Mouse (Mus musculus): ENCODE data around the gene Elovl1. TPM values are rescaled to one million over a fixed set of nuclear protein-coding genes. Genes with fewer than 3 reads are reported as not detected.
A peak's percentile ranks its signal among the peaks of the same experiment; 100 is the strongest.

Elovl1 gene
- total and polyA plus RNA-seq, 3 experiments = 45.9 to 110 (median 61.1) TPM

DNA sequence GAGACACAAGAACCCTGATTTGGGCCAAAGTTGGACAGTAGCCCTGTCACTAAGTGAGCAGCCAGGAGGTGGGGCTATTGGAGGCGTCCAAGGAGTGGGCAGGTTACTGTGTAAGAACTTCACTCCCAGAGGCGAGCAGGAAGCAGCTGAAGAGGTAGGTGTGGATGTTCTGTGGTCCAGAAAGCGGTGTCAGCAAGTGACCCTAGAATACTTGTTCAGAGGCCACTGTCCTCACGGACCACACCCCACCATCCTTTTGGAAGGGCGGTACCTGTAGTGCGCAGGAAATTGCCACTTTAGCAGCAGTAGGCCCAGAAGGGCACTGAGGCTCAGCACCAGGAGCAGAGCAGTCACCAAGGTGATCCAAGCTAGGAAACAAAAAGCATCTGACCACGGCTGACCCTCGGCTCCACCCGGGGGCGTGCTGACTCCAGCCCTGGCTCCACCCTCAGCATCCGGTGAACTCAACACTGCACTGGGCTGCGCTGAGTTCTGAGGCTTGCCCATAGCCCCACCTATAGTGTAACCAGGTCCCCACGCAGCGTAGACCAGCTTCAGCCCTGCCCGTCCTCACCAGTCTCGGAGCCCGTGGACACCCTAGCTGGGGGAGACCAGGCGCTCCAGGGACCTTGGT lies 18.0 kb downstream of the Elovl1 start:
- Histone ChIP-seq H3K27ac (ENCODE audit: insufficient read depth, low read depth) (no peak overlapping the region), H3K4me2 (ENCODE audit: insufficient read depth, low read depth, poor library complexity, severe bottlenecking) (no peak overlapping the region), H3K36me3 (replicated peaks in 1 of 2; ENCODE audit: control insufficient read depth in 1 of 2, insufficient read depth in 1 of 2, low read length in 1 of 2) (no peaks in the 10 kb centered on the region), H3K9ac (ENCODE audit: insufficient read depth, low read depth) (no peak overlapping the region), H3K4me3 (replicated peaks in 1 of 3; ENCODE audit: low read depth in 2 of 3, low read length in 2 of 3, poor library complexity in 1 of 3) (no peak overlapping the region), H3K27me3 (replicated peaks) (peaks cover 76% of the 10 kb centered on the region), H3K4me1 (ENCODE audit: control insufficient read depth in 1 of 2, insufficient read depth in 2 of 2) (peaks cover 0 to 6% of the 10 kb centered on the region in 2 experiments; a peak in 1 of 4 replicates), H3K79me2 (replicated peaks; ENCODE audit: control insufficient read depth, extremely low read depth, insufficient read depth, poor library complexity, severe bottlenecking) (no peaks in the 10 kb centered on the region), H3K9me3 (replicated peaks; ENCODE audit: low read length) (no peaks in the 10 kb centered on the region)
- dilution Hi-C loops (cut with MboI; ENCODE audit: extremely low pct_ligation_motif_present, extremely low pct_unique_long_range_greater_than_20kb, low sequenced_read_pairs) (no loop called here), in situ Hi-C loops (cut with MboI; ENCODE audit: low pct_ligation_motif_present, low pct_unique_long_range_greater_than_20kb, low sequenced_read_pairs) (no loop called here)
- no peak for DNase-seq (ENCODE audit: extremely low read depth)
- TF ChIP-seq MYC (IDR thresholded peaks at IDR 0.05; ENCODE audit: low read depth, low read length) (no peak), CTCF (conservative IDR thresholded peaks at IDR 0.05 in 1 of 2, IDR thresholded peaks at IDR 0.05 in 1 of 2; ENCODE audit: low read depth in 2 of 2, low read length in 2 of 2) (peak in 1 of 2 experiments; percentile 42; a peak in 2 of 4 replicates), RAD21 (IDR thresholded peaks at IDR 0.05; ENCODE audit: low read depth, low read length) (peak; percentile 13), SMC3 (IDR thresholded peaks at IDR 0.05; ENCODE audit: low read depth, low read length) (peak; percentile 31), BHLHE40 (IDR thresholded peaks at IDR 0.05; ENCODE audit: low read depth, low read length) (no peak), UBTF (IDR thresholded peaks at IDR 0.05; ENCODE audit: low read depth, low read length) (no peak), POLR2A (IDR thresholded peaks at IDR 0.05; ENCODE audit: low read depth, low read length) (no peak), NRF1 (IDR thresholded peaks at IDR 0.05; ENCODE audit: low read depth, low read length) (no peak), ETS1 (conservative IDR thresholded peaks at IDR 0.05; ENCODE audit: low read depth, low read length) (no peak), NELFE (IDR thresholded peaks at IDR 0.05; ENCODE audit: low read depth, low read length) (no peak), POLR2AphosphoS2 (IDR thresholded peaks at IDR 0.05; ENCODE audit: low read depth, low read length) (no peak), ZMIZ1 (IDR thresholded peaks at IDR 0.05; ENCODE audit: low read depth, low read length) (no peak)

DNA sequence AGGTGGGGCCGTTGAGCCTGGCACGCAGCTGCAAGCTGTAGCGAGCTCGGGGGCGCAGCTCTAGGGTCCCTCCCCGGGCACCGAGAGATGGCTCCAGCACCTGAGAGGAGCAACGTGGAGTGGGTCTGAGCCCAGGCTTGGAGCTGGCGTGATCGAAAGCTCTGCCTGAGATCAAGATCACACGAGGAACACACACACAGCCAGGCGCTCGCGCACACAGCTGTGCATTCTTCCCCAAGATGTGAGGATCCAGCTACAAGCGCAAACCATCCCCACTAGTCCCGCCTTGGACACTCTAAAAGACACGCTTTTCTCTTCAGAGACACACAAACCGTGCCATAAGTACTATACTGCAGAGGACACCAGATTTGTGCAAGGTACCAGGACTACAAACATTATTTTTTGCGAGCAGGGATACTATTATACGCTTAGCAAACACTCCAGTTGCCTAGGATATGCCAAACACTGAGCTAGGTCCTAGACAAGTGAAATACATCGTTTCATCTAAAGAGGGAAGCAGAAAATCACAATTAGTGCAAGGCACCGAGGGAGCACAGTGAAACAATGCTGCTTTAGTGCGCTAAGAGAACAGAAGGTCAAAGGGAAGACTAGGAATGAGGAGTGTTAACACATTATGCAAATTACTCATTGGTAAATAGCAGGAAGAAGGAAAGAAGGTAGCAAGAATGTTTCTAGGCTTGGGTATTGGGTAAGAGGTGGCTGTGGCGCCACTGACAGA lies 18.7 kb downstream of the Elovl1 start:
- dilution Hi-C loops (cut with MboI; ENCODE audit: extremely low pct_ligation_motif_present, extremely low pct_unique_long_range_greater_than_20kb, low sequenced_read_pairs) = no loop called here

More for the DNA sequence above, 18.7 kb downstream of the Elovl1 start:
- no peak overlapping the region for H3K27ac ChIP-seq (ENCODE audit: insufficient read depth, low read depth)
- no peaks in the 10 kb centered on the region for H3K36me3 ChIP-seq (replicated peaks in 1 of 2; ENCODE audit: control insufficient read depth in 1 of 2, insufficient read depth in 1 of 2, low read length in 1 of 2)
- TF ChIP-seq UBTF (IDR thresholded peaks at IDR 0.05; ENCODE audit: low read depth, low read length) (no peak), HCFC1 (IDR thresholded peaks at IDR 0.05; ENCODE audit: low read depth, low read length) (no peak), IRF4 (IDR thresholded peaks at IDR 0.05; ENCODE audit: low read depth, low read length) (no peak), MAZ (IDR thresholded peaks at IDR 0.05; ENCODE audit: low read depth, low read length) (no peak), ELF1 (IDR thresholded peaks at IDR 0.05; ENCODE audit: low read depth, low read length) (no peak), TCF12 (IDR thresholded peaks at IDR 0.05; ENCODE audit: low read depth, low read length) (no peak), MYC (IDR thresholded peaks at IDR 0.05; ENCODE audit: low read depth, low read length) (no peak), BHLHE40 (IDR thresholded peaks at IDR 0.05; ENCODE audit: low read depth, low read length) (no peak), CHD1 (IDR thresholded peaks at IDR 0.05; ENCODE audit: low read depth, low read length) (no peak), KAT2A (IDR thresholded peaks at IDR 0.05; ENCODE audit: insufficient replicate concordance, low read length) (no peak), NELFE (IDR thresholded peaks at IDR 0.05; ENCODE audit: low read depth, low read length) (no peak), CTCF (conservative IDR thresholded peaks at IDR 0.05 in 1 of 2, IDR thresholded peaks at IDR 0.05 in 1 of 2; ENCODE audit: low read depth in 2 of 2, low read length in 2 of 2) (no peak), ZC3H11A (IDR thresholded peaks at IDR 0.05; ENCODE audit: low read depth, low read length) (no peak), GABPA (IDR thresholded peaks at IDR 0.05; ENCODE audit: insufficient replicate concordance, low read depth, low read length) (no peak), ZMIZ1 (IDR thresholded peaks at IDR 0.05; ENCODE audit: low read depth, low read length) (no peak), ZKSCAN1 (IDR thresholded peaks at IDR 0.05; ENCODE audit: borderline replicate concordance, low read depth, low read length) (no peak), EP300 (IDR thresholded peaks at IDR 0.05; ENCODE audit: low read length) (no peak), PAX5 (IDR thresholded peaks at IDR 0.05; ENCODE audit: low read length) (no peak), USF2 (conservative IDR thresholded peaks at IDR 0.05; ENCODE audit: low read depth, low read length) (no peak), SMC3 (IDR thresholded peaks at IDR 0.05; ENCODE audit: low read depth, low read length) (no peak)
- H3K9me3 ChIP-seq (replicated peaks; ENCODE audit: low read length) = no peaks in the 10 kb centered on the region
- no peak overlapping the region for H3K4me2 ChIP-seq (ENCODE audit: insufficient read depth, low read depth, poor library complexity, severe bottlenecking)
- no peak for DNase-seq (ENCODE audit: extremely low read depth)
- in situ Hi-C loops (cut with MboI; ENCODE audit: low pct_ligation_motif_present, low pct_unique_long_range_greater_than_20kb, low sequenced_read_pairs) = no loop called here
- no peak overlapping the region for H3K9ac ChIP-seq (ENCODE audit: insufficient read depth, low read depth)
- no peak overlapping the region for H3K4me3 ChIP-seq (replicated peaks in 1 of 3; ENCODE audit: low read depth in 2 of 3, low read length in 2 of 3, poor library complexity in 1 of 3)
- peaks cover 0 to 6% of the 10 kb centered on the region in 2 experiments; a peak in 1 of 4 replicates for H3K4me1 ChIP-seq (ENCODE audit: control insufficient read depth in 1 of 2, insufficient read depth in 2 of 2)
- H3K79me2 ChIP-seq (replicated peaks; ENCODE audit: control insufficient read depth, extremely low read depth, insufficient read depth, poor library complexity, severe bottlenecking) = no peaks in the 10 kb centered on the region
- peaks cover 73% of the 10 kb centered on the region for H3K27me3 ChIP-seq (replicated peaks)
